Mouse (Mus musculus): ENCODE results near the gene Insig1.

GRCm38 (mm10) chr5:28094393-28094792, 23.2 kb downstream of the Insig1 start:
- no peak for TF ChIP-seq CTCF (IDR thresholded peaks at IDR 0.05; ENCODE audit: insufficient read depth, low read depth, low read length)
- no peak for TF ChIP-seq POLR2A (IDR thresholded peaks at IDR 0.05; ENCODE audit: insufficient read depth, low read depth, low read length)
